In the genomic region with DNA sequence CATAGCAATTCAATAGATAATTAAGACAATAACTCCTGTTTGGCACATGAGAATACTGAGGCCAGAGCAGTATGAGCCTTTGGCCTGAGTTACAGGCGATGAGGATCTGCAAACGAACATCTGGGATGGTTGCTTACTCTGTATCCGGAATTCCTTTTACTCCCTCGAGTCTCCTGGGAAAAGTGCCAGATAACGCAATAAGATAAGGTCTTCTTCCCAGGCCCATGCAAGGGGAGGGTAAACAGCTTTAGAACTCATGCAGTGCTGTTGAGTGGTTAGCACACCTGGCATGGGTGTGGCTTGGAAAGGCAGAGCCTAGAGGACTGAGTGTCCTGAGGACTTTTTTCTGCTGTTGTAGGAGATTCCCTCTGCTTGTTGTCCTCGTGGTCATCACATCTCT, we compare ENCODE assay signal across 12 mouse cellular contexts.
A peak's percentile ranks its signal among the peaks of the same experiment; 100 is the strongest.
DNase-seq lines count a peak whose midpoint lies in the region; ATAC-seq and TF ChIP-seq lines count a peak whose summit lies in the region.
"Had no signal": no experiment of that assay in that cellular context is flagged by ENCODE, and none has a peak within 500 bp of the region (broad histone marks: within the 10 kb centered on the region; RNA-seq: fewer than 3 reads in every experiment).

No protein-coding gene starts in this region.

- H3K27me3 ChIP-seq in heart, embryonic 12.5 days (replicated peaks): no peaks in the 10 kb centered on the region
- H3K27me3 ChIP-seq in forebrain, embryonic 11.5 days (ENCODE audit: control insufficient read depth, insufficient read depth, low read length): no peaks in the 10 kb centered on the region
- no peaks in the 10 kb centered on the region for H3K27me3 ChIP-seq in thymus, adult 2 months (ENCODE audit: control insufficient read depth, insufficient read depth, low read length)
- H3K27me3 ChIP-seq: liver, embryonic 13.5 days had no signal

- no peak overlapping the region for H3K4me3 ChIP-seq in heart, embryonic 12.5 days
- no peak overlapping the region for H3K4me3 ChIP-seq in forebrain, embryonic 11.5 days (ENCODE audit: low read depth, low read length)
- no peak overlapping the region for H3K4me3 ChIP-seq in thymus, adult 2 months (ENCODE audit: control insufficient read depth, insufficient read depth, low read length)
- H3K4me3 ChIP-seq: hindbrain, embryonic 10.5 days; liver, embryonic 13.5 days had no signal

- H3K9ac ChIP-seq in heart, embryonic 12.5 days: no peak overlapping the region
- no peak overlapping the region for H3K9ac ChIP-seq in forebrain, embryonic 11.5 days (ENCODE audit: low read length)
- H3K9ac ChIP-seq: liver, embryonic 13.5 days had no signal

- H3K27ac ChIP-seq in heart, embryonic 12.5 days (ENCODE audit: poor library complexity, severe bottlenecking): no peak overlapping the region
- no peak overlapping the region for H3K27ac ChIP-seq in forebrain, embryonic 11.5 days (ENCODE audit: low read depth, low read length)
- no peak overlapping the region for H3K27ac ChIP-seq in thymus, adult 2 months (ENCODE audit: control insufficient read depth, insufficient read depth, low read length)
- H3K27ac ChIP-seq: hindbrain, embryonic 10.5 days; liver, embryonic 13.5 days had no signal

- 35% methylated on average over 6 of the region's 6 CpGs for WGBS in heart, embryonic 12.5 days
- 83% methylated on average over 6 of the region's 6 CpGs for WGBS in forebrain, embryonic 11.5 days
- 76% methylated on average over 6 of the region's 6 CpGs for WGBS in thymus, adult 2 months

- intact Hi-C loops in heart, postnatal 10 days (cut with DNase I): no loop called here

- no peaks in the 10 kb centered on the region for H3K36me3 ChIP-seq in heart, embryonic 12.5 days
- H3K36me3 ChIP-seq in forebrain, embryonic 11.5 days (ENCODE audit: control insufficient read depth, insufficient read depth, low read length): no peaks in the 10 kb centered on the region
- no peaks in the 10 kb centered on the region for H3K36me3 ChIP-seq in thymus, adult 2 months (ENCODE audit: control insufficient read depth, insufficient read depth, low read length)
- H3K36me3 ChIP-seq: hindbrain, embryonic 10.5 days; liver, embryonic 13.5 days had no signal

- no peak for TF ChIP-seq CTCF in brain, embryonic 14.5 days (IDR thresholded peaks at IDR 0.05; ENCODE audit: borderline replicate concordance, extremely low read depth, insufficient read depth, insufficient read length)
- TF ChIP-seq CTCF in thymus, adult 2 months (IDR thresholded peaks at IDR 0.05; ENCODE audit: borderline replicate concordance, control insufficient read depth, extremely low read depth, insufficient read depth, low read length, poor library complexity): no peak

- H3K4me2 ChIP-seq in heart, embryonic 12.5 days: no peak overlapping the region
- no peak overlapping the region for H3K4me2 ChIP-seq in forebrain, embryonic 11.5 days (ENCODE audit: low read depth, low read length, severe bottlenecking)
- H3K4me2 ChIP-seq: liver, embryonic 13.5 days had no signal

- no peak for ATAC-seq in heart, embryonic 12.5 days (ENCODE audit: insufficient number of reproducible peaks, low FRiP score)
- no peak for ATAC-seq in forebrain, embryonic 11.5 days (replicated peaks; ENCODE audit: low FRiP score)
- ATAC-seq: CD4-positive, CD25-positive, alpha-beta regulatory T cell, adult 4 months; intestine, postnatal 0 days had no signal

- peak; percentile 28 for DNase-seq in heart, adult 8-10 months (ENCODE audit: low spot score)
- DNase-seq in 3134 (ENCODE audit: extremely low read depth, insufficient read length, low spot score): peak; percentile 11
- DNase-seq in brain, embryonic 14.5 days (ENCODE audit: low read depth): peak; percentile 7
- DNase-seq in heart, postnatal 10 days: peak; percentile 1
- no peak for DNase-seq in forebrain, embryonic 11.5 days (ENCODE audit: low spot score)
- DNase-seq in thymus, adult 2 months: no peak
- no peak for DNase-seq in right cerebral cortex, postnatal 10 days (ENCODE audit: low spot score in 2 of 2)
- DNase-seq: liver, embryonic 13.5 days had no signal

- H3K4me1 ChIP-seq in heart, embryonic 12.5 days (replicated peaks): 0 out of 2 replicates have a peak, but pooled peaks cover 2% of the 10 kb centered on the region
- H3K4me1 ChIP-seq in forebrain, embryonic 11.5 days (replicated peaks; ENCODE audit: control insufficient read depth, insufficient read depth, low read length): no peaks in the 10 kb centered on the region
- no peaks in the 10 kb centered on the region for H3K4me1 ChIP-seq in thymus, adult 2 months (replicated peaks; ENCODE audit: control insufficient read depth, insufficient read depth, low read length)
- H3K4me1 ChIP-seq: hindbrain, embryonic 10.5 days; liver, embryonic 13.5 days had no signal

- TF ChIP-seq POLR2A in brain, embryonic 14.5 days (IDR thresholded peaks at IDR 0.05; ENCODE audit: borderline replicate concordance, extremely low read depth, insufficient read depth, insufficient read length, poor library complexity, severe bottlenecking): no peak
- TF ChIP-seq POLR2A in thymus, adult 2 months (IDR thresholded peaks at IDR 0.05; ENCODE audit: control insufficient read depth, extremely low read depth, insufficient read depth, low read length, poor library complexity): no peak

- no peaks in the 10 kb centered on the region for H3K9me3 ChIP-seq in heart, embryonic 12.5 days (replicated peaks)
- H3K9me3 ChIP-seq in forebrain, embryonic 11.5 days (ENCODE audit: control insufficient read depth, low read length): no peaks in the 10 kb centered on the region
- H3K9me3 ChIP-seq: hindbrain, embryonic 10.5 days; liver, embryonic 13.5 days had no signal

Comparison
In these comparisons a context has a peak if more than half of its experiments do, and no peak if none do; other contexts are left out.
1. DNase-seq: peak in heart, adult 8-10 months (single experiment), 3134 (single experiment), brain, embryonic 14.5 days (single experiment) and heart, postnatal 10 days (2 of 2); none in forebrain, embryonic 11.5 days (single experiment), thymus, adult 2 months (single experiment) and right cerebral cortex, postnatal 10 days (0 of 2).